Mouse (Mus musculus): ENCODE measurements around the gene Fgfr2. TPM values are rescaled to one million over a fixed set of nuclear protein-coding genes. Genes with fewer than 3 reads are reported as not detected.

Gene Fgfr2
- polyA plus RNA-seq, 1 experiment from 2014 or later, result 39.4 TPM

DNA sequence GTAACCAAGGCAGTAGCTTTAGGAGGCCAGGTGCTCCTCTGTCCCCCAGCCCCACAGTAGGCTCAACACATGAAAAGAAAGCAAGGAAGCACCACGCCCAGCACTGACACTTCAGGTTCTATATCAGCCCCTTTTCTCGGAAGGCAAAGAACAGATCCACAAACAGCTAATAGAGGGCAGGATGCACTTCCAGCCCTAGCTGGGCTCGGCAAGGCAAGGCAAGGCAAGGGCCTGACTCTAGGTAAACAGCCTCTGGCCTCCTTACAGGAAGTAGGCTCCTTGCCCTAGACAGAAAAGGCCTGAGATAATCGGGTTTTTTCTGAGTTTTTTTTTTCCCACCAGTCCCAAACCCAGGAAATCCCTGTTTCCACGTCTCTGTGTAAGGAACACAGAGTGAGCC lies 433.4 kb downstream of the Fgfr2 start:
- 86% methylated on average over 5 of the region's 5 CpGs for WGBS
- no peak overlapping the region for H3K4me2 ChIP-seq (replicated peaks)

DNA sequence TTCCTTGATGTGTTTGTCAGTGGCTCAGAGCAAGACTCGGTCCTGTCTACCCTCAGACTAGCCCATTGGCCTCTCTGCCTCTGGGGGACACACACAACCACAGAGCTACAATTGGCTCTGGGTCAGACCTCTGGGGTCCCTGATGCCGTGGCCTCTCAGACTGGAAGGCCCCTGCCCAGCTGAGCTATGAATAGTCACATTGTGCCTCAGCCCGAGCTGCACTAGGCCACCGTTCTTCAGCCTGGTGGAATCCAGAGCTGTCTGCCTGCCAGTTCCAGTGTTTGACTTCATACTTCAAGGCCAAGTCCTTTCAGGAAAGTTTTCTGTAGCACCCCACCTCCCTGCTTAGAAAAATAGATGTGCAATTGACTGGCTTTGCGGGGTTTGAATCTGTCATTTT lies 434.4 kb downstream of the Fgfr2 start:
- Histone ChIP-seq H3K27me3 (no peaks in the 10 kb centered on the region), H3K4me1 (replicated peaks) (no peaks in the 10 kb centered on the region), H3K9ac (replicated peaks) (no peak overlapping the region), H3K36me3 (no peaks in the 10 kb centered on the region), H3K9me3 (no peaks in the 10 kb centered on the region), H3K27ac (no peak overlapping the region), H3K4me3 (replicated peaks) (no peak overlapping the region), H3K4me2 (replicated peaks) (no peak overlapping the region)
- ATAC-seq, result no peak
- 68% methylated on average over 5 of the region's 5 CpGs for WGBS

More for the DNA sequence above, 433.4 kb downstream of the Fgfr2 start:
- H3K27ac ChIP-seq, result no peak overlapping the region
- peaks cover 3% of the 10 kb centered on the region; the same call in 1 of the 2 replicates for H3K9me3 ChIP-seq
- no peaks in the 10 kb centered on the region for H3K27me3 ChIP-seq
- H3K9ac ChIP-seq (replicated peaks), result no peak overlapping the region
- H3K36me3 ChIP-seq, result peaks cover 2% of the 10 kb centered on the region; the same call in 1 of the 2 replicates
- H3K4me1 ChIP-seq (replicated peaks), result no peaks in the 10 kb centered on the region
- ATAC-seq, result no peak
- H3K4me3 ChIP-seq (replicated peaks), result no peak overlapping the region

DNA sequence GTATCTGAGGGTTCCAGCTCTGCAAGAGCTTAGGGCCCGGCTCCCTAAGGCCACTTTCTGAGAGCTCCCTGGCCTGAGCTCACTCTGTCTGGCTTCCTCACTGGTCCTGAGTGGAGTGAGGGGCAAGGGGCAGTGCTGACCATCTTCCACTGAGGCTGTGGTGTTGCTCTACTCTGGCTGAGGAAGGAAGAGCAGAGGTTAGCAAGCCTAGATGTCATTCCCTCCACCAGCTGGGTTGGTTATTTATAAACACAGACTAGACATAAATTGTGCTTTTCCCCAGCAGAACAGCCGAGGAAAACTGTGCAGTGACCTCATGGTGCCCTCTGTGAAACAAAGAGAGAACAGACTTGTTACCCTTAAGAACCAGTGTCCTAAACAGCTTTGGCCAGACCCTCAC lies 435.3 kb downstream of the Fgfr2 start:
- Histone ChIP-seq H3K4me3 (replicated peaks) (no peak overlapping the region), H3K27me3 (no peaks in the 10 kb centered on the region), H3K36me3 (no peaks in the 10 kb centered on the region), H3K9me3 (no peaks in the 10 kb centered on the region), H3K27ac (no peak overlapping the region), H3K4me1 (replicated peaks) (no peaks in the 10 kb centered on the region), H3K4me2 (replicated peaks) (no peak overlapping the region), H3K9ac (replicated peaks) (no peak overlapping the region)
- 71% methylated on average over 2 of the region's 2 CpGs for WGBS
- ATAC-seq, result no peak

GRCm38 (mm10) chr7:132686515-132686914 lies 436.6 kb downstream of the Fgfr2 start:
- Histone ChIP-seq H3K36me3 (no peaks in the 10 kb centered on the region), H3K4me2 (replicated peaks) (no peak overlapping the region), H3K4me3 (replicated peaks) (no peak overlapping the region), H3K9me3 (no peaks in the 10 kb centered on the region), H3K4me1 (replicated peaks) (no peaks in the 10 kb centered on the region), H3K9ac (replicated peaks) (no peak overlapping the region), H3K27me3 (no peaks in the 10 kb centered on the region), H3K27ac (no peak overlapping the region)
- no peak for ATAC-seq
- over 99% methylated on average over 3 of the region's 3 CpGs for WGBS

- Histone ChIP-seq H3K36me3 (no peaks in the 10 kb centered on the region), H3K27me3 (no peaks in the 10 kb centered on the region), H3K27ac (no peak overlapping the region), H3K4me3 (replicated peaks) (no peak overlapping the region), H3K9me3 (no peaks in the 10 kb centered on the region), H3K9ac (replicated peaks) (no peak overlapping the region), H3K4me2 (replicated peaks) (no peak overlapping the region), H3K4me1 (replicated peaks) (no peaks in the 10 kb centered on the region)
- ATAC-seq, result no peak
- WGBS, result 96% methylated on average over 4 of the region's 4 CpGs
Measured at GRCm38 (mm10) chr7:132683923-132684322, 439.2 kb downstream of the Fgfr2 start.

GRCm38 (mm10) chr7:132682901-132683300 lies 440.2 kb downstream of the Fgfr2 start:
- no peaks in the 10 kb centered on the region for H3K27me3 ChIP-seq
- 73% methylated on average over 3 of the region's 3 CpGs for WGBS

GRCm38 (mm10) chr7:132682336-132682735 lies 440.8 kb downstream of the Fgfr2 start:
- Histone ChIP-seq H3K4me2 (replicated peaks) (no peak overlapping the region), H3K9me3 (no peaks in the 10 kb centered on the region), H3K27ac (no peak overlapping the region), H3K4me1 (replicated peaks) (no peaks in the 10 kb centered on the region), H3K9ac (replicated peaks) (no peak overlapping the region), H3K36me3 (no peaks in the 10 kb centered on the region), H3K4me3 (replicated peaks) (no peak overlapping the region), H3K27me3 (no peaks in the 10 kb centered on the region)
- ATAC-seq, result no peak
- 95% methylated on average over 3 of the region's 3 CpGs for WGBS

More at GRCm38 (mm10) chr7:132682901-132683300, 440.2 kb downstream of the Fgfr2 start:
- no peak for ATAC-seq
- no peaks in the 10 kb centered on the region for H3K4me1 ChIP-seq (replicated peaks)
- H3K9ac ChIP-seq (replicated peaks), result no peak overlapping the region
- H3K9me3 ChIP-seq, result no peaks in the 10 kb centered on the region
- no peak overlapping the region for H3K27ac ChIP-seq
- no peak overlapping the region for H3K4me3 ChIP-seq (replicated peaks)
- H3K36me3 ChIP-seq, result no peaks in the 10 kb centered on the region
- no peak overlapping the region for H3K4me2 ChIP-seq (replicated peaks)

GRCm38 (mm10) chr7:132681831-132682230 lies 441.3 kb downstream of the Fgfr2 start:
- no peak overlapping the region for H3K4me3 ChIP-seq (replicated peaks)
- no peaks in the 10 kb centered on the region for H3K9me3 ChIP-seq
- no peaks in the 10 kb centered on the region for H3K4me1 ChIP-seq (replicated peaks)
- ATAC-seq, result no peak
- H3K36me3 ChIP-seq, result no peaks in the 10 kb centered on the region
- H3K27ac ChIP-seq, result no peak overlapping the region
- WGBS, result 90% methylated on average over 1 of the region's 1 CpGs
- H3K27me3 ChIP-seq, result no peaks in the 10 kb centered on the region
- H3K9ac ChIP-seq (replicated peaks), result no peak overlapping the region
- no peak overlapping the region for H3K4me2 ChIP-seq (replicated peaks)

DNA sequence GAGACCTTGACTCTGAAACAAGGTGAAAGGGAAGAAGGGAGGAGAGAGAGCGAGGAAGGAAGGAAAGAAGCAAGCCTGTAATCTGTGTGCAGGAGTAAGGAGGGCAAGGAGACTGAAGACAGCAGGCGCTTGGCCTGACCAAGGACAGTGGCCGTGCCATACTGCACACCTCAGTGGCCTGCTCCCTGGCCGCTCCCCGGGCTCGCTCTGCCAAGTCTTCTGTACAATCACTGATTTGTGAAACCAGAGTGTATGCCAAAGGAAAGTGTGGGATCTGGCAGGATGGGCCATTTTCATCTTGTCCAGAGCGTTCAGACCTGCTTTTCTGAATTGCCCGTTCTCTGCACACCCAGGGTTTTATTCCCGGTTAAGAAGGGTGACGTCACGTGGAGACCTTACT lies 441.9 kb downstream of the Fgfr2 start:
- H3K9me3 ChIP-seq, result no peaks in the 10 kb centered on the region
- H3K4me3 ChIP-seq (replicated peaks), result no peak overlapping the region
- H3K4me1 ChIP-seq (replicated peaks), result no peaks in the 10 kb centered on the region
- H3K27ac ChIP-seq, result no peak overlapping the region
- ATAC-seq, result no peak
- no peaks in the 10 kb centered on the region for H3K27me3 ChIP-seq
- 89% methylated on average over 11 of the region's 11 CpGs for WGBS
- no peaks in the 10 kb centered on the region for H3K36me3 ChIP-seq
- H3K4me2 ChIP-seq (replicated peaks), result no peak overlapping the region
- H3K9ac ChIP-seq (replicated peaks), result no peak overlapping the region

DNA sequence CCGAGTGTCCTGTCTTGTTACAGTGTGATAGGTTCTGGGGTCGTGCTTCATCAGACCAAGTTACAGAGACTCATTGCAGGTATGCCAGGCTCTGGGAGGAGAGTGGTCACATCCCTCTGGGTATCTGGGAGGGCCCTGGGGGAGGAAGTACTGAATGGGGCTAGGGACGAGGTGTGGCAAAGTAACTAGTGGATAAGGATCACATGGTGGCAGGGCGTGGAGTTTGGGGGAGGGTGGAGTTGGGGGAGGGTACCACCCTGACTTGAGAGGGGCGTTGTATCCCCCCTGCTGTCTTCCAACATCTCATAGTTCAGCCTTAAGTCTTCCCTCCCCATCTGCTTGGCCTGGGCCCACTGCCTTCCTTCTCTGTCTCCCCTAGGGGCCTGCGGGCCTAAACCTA lies 443.6 kb downstream of the Fgfr2 start:
- 79% methylated on average over 6 of the region's 6 CpGs for WGBS
- no peak overlapping the region for H3K4me2 ChIP-seq (replicated peaks)
- H3K4me1 ChIP-seq (replicated peaks), result no peaks in the 10 kb centered on the region
- H3K36me3 ChIP-seq, result no peaks in the 10 kb centered on the region
- no peak overlapping the region for H3K9ac ChIP-seq (replicated peaks)
- ATAC-seq, result no peak
- no peak overlapping the region for H3K4me3 ChIP-seq (replicated peaks)
- no peaks in the 10 kb centered on the region for H3K27me3 ChIP-seq
- H3K27ac ChIP-seq, result no peak overlapping the region
- no peaks in the 10 kb centered on the region for H3K9me3 ChIP-seq

GRCm38 (mm10) chr7:132679117-132679516 lies 444.0 kb downstream of the Fgfr2 start:
- Histone ChIP-seq H3K4me3 (replicated peaks) (no peak overlapping the region), H3K9me3 (no peaks in the 10 kb centered on the region), H3K4me1 (replicated peaks) (no peaks in the 10 kb centered on the region), H3K27ac (no peak overlapping the region), H3K4me2 (replicated peaks) (no peak overlapping the region), H3K36me3 (no peaks in the 10 kb centered on the region), H3K27me3 (no peaks in the 10 kb centered on the region), H3K9ac (replicated peaks) (no peak overlapping the region)
- 81% methylated on average over 4 of the region's 4 CpGs for WGBS
- no peak for ATAC-seq

DNA sequence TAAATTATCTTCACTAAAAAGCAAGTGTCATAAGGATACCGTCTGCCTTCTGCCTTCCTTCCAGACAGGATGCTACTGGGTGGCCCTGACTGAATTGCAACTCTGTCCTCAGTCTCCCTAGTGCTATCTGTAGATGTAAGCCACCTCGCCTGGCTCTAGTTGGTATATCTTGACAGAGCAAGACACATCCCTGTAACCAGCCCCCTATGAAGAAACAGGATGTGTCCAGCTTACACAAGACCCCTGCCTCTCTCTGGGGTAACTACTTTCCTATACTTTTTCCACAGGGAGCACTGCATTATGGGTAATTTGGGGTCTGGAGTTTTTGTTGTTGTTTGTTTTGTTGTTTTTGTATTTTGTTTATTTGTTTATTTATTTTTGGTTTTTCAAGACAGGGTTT lies 447.2 kb downstream of the Fgfr2 start:
- H3K4me2 ChIP-seq (replicated peaks), result no peak overlapping the region
- no peak overlapping the region for H3K9ac ChIP-seq (replicated peaks)
- no peaks in the 10 kb centered on the region for H3K36me3 ChIP-seq
- no peaks in the 10 kb centered on the region for H3K9me3 ChIP-seq
- 0 out of 2 replicates have a peak, but pooled peaks cover 2% of the 10 kb centered on the region for H3K4me1 ChIP-seq (replicated peaks)
- no peaks in the 10 kb centered on the region for H3K27me3 ChIP-seq
- WGBS, result 89% methylated on average over 2 of the region's 2 CpGs
- H3K4me3 ChIP-seq (replicated peaks), result no peak overlapping the region
- ATAC-seq, result no peak
- no peak overlapping the region for H3K27ac ChIP-seq

DNA sequence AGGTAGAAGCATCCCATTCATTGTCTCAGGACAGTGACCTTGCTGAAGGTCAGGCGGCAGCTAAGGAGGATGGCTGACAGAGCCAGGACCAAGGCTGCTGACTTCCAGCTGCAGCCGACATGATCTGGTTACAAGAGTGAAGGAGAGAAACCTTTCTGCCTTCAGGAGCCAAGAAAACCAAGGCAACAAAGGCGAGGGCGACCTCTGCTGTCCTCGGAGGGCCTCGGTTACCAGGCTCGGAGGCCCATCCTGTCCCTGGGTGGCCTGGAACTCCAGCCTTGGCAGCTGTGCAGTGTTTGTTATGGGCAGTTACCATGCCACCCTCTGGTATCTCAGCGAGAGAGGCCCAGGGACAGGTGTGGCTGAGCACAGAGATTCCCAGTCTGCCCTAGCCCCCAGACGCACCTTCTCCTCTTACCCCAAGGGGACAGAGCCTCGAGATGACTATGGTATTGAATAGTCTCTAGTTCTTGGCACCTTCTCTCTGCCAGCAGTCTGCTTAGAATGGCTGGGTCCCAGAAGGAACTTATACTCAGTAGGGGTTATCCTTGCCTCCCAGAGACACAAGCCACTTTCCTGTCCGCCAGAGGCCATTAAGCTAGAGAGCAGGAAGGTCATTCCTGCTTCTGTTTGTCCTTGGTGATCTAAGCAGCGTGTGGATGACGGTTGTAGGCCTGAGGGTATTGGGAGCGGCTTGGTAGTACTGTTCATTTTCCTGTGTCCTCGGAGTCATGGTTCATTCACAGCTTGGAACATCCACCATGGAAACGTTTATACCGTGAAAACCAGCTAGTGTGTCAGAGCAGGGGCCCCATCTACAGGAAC lies 449.0 kb downstream of the Fgfr2 start:
- H3K27ac ChIP-seq, result no peak overlapping the region
- H3K4me1 ChIP-seq (replicated peaks), result 0 out of 2 replicates have a peak, but pooled peaks cover 2% of the 10 kb centered on the region
- no peak overlapping the region for H3K4me3 ChIP-seq (replicated peaks)
- H3K9me3 ChIP-seq, result no peaks in the 10 kb centered on the region
- no peak overlapping the region for H3K4me2 ChIP-seq (replicated peaks)
- H3K9ac ChIP-seq (replicated peaks), result no peak overlapping the region
- no peaks in the 10 kb centered on the region for H3K27me3 ChIP-seq
- no peaks in the 10 kb centered on the region for H3K36me3 ChIP-seq
- no peak for ATAC-seq
- 62% methylated on average over 17 of the region's 17 CpGs for WGBS

All from midbrain, embryonic 13.5 days (tissue).